Mouse (Mus musculus): ENCODE measurements around the gene Cwf19l1. TPM values are rescaled to one million over a fixed set of nuclear protein-coding genes. Genes with fewer than 3 reads are reported as not detected.
A peak's percentile ranks its signal among the peaks of the same experiment; 100 is the strongest.
"Not testable (repeated sequence)": the region's sequence is repeated elsewhere in the genome, so short reads cannot be mapped to it uniquely, and the experiment has no call there.

Gene Cwf19l1
- polyA plus RNA-seq, 1 experiment, result 7.5 TPM

DNA sequence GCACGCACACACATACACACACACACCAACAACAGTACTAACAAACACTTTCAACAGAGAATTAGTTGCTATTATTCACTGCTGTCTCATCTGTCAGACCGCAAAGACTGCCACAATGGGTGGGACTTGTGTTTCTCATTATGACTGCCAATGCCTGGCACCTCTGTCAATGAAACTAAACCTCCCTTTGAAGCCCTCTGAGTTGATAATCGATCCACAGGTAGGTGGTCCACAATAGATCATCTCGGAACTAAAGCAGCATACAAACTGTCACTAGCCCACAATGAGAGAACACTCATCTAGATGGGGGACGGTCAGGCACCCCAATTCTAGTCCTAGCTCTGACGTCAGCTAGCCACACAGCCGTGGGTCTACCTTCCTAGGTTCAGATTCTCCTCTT, 14.5 kb downstream of the Cwf19l1 start:
- 96% methylated on average over 7 of the region's 7 CpGs for WGBS
- no peak for DNase-seq
- TF ChIP-seq POLR2A (IDR thresholded peaks at IDR 0.05; ENCODE audit: borderline replicate concordance, extremely low read depth, low read depth, low read length) (no peak), CTCF (IDR thresholded peaks at IDR 0.05; ENCODE audit: insufficient read depth, low read length) (no peak)
- Histone ChIP-seq H3K4me3 (replicated peaks; ENCODE audit: extremely low read depth, low read depth, low read length) (no peak overlapping the region), H3K4me1 (ENCODE audit: control insufficient read depth, insufficient read depth, low read length) (no peaks in the 10 kb centered on the region)

DNA sequence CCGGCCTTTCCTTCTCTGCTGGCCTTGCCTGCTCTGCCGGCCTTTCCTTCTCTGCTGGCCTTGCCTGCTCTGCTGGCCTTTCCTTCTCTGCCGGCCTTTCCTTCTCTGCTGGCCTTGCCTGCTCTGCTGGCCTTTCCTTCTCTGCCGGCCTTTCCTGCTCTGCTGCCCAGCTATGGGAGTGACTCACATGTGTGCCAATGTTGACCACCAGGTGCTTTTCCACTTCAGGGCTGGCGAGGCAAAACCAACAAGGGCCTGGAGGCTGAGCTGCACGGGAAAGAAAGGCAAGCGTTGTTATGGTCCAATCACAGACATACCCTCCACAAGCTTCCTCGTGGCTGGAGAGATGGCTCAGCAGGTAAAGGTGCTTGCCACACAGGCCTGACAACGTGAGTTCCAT, 15.0 kb downstream of the Cwf19l1 start:
- 90% methylated on average over 9 of the region's 9 CpGs for WGBS
- H3K4me1 ChIP-seq (ENCODE audit: control insufficient read depth, insufficient read depth, low read length); DNase-seq; H3K4me3 ChIP-seq (replicated peaks; ENCODE audit: extremely low read depth, low read depth, low read length): not testable (repeated sequence)

DNA sequence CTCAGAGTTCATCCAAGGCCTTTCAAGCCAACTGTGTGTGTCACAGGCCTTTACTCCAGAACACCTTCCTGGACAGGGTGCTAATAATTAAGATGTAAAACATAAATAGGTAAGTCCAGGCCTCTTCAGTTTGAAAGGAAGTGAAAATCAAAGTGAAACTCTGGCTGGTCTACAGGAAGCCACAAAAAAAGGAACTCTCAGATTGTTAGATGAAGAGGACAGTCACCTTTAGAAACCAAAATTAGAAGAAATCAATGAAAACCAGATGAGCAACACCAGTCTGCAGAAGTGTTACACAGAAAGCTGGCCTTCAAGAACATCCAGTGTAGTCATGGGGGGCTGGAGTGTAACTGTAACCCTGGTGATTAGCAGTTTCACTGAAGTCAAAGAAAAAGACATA, 17.9 kb downstream of the Cwf19l1 start:
- no peak for DNase-seq
- TF ChIP-seq POLR2A (IDR thresholded peaks at IDR 0.05; ENCODE audit: borderline replicate concordance, extremely low read depth, low read depth, low read length) (no peak), CTCF (IDR thresholded peaks at IDR 0.05; ENCODE audit: insufficient read depth, low read length) (no peak)
- H3K4me1 ChIP-seq (ENCODE audit: control insufficient read depth, insufficient read depth, low read length), result no peaks in the 10 kb centered on the region

GRCm38 (mm10) chr19:44111706-44112105, 24.0 kb downstream of the Cwf19l1 start:
- WGBS, result 66% methylated on average over 7 of the region's 7 CpGs

More for the DNA sequence above, 17.9 kb downstream of the Cwf19l1 start:
- no peak overlapping the region for H3K4me3 ChIP-seq (replicated peaks; ENCODE audit: extremely low read depth, low read depth, low read length)

DNA sequence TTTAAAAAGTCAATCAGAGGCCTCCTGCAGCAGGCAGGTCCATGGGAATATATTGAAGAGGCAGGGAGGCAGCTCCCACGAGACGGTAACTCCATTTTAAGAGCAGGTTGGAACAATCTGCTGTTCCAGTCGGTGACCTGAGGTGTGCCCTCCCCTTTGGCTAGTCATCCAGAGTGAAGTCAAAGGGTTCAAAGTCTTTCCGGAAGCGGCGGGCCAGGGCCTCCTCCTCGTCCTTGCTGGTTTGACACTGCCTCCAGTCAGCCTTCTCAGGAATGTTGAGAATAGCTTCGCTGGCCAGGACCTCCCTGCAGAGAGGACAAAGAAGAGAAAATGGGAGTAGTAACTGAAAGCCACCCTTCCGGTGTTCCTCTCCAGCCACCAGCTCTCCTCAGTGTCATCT, 25.3 kb downstream of the Cwf19l1 start:
- Histone ChIP-seq H3K4me3 (replicated peaks; ENCODE audit: extremely low read depth, low read depth, low read length) (no peak overlapping the region), H3K4me1 (ENCODE audit: control insufficient read depth, insufficient read depth, low read length) (0 out of 2 replicates have a peak, but pooled peaks cover 2% of the 10 kb centered on the region)
- TF ChIP-seq CTCF (IDR thresholded peaks at IDR 0.05; ENCODE audit: insufficient read depth, low read length) (no peak), POLR2A (IDR thresholded peaks at IDR 0.05; ENCODE audit: borderline replicate concordance, extremely low read depth, low read depth, low read length) (no peak)
- no peak for DNase-seq
- WGBS, result 78% methylated on average over 9 of the region's 9 CpGs

More at GRCm38 (mm10) chr19:44111706-44112105, 24.0 kb downstream of the Cwf19l1 start:
- TF ChIP-seq CTCF (IDR thresholded peaks at IDR 0.05; ENCODE audit: insufficient read depth, low read length) (no peak), POLR2A (IDR thresholded peaks at IDR 0.05; ENCODE audit: borderline replicate concordance, extremely low read depth, low read depth, low read length) (no peak)
- DNase-seq, result no peak
- H3K4me3 ChIP-seq (replicated peaks; ENCODE audit: extremely low read depth, low read depth, low read length), result no peak overlapping the region
- 0 out of 2 replicates have a peak, but pooled peaks cover 2% of the 10 kb centered on the region for H3K4me1 ChIP-seq (ENCODE audit: control insufficient read depth, insufficient read depth, low read length)

- TF ChIP-seq CTCF (IDR thresholded peaks at IDR 0.05; ENCODE audit: insufficient read depth, low read length), result no peak
- no peak for TF ChIP-seq POLR2A (IDR thresholded peaks at IDR 0.05; ENCODE audit: borderline replicate concordance, extremely low read depth, low read depth, low read length)
- DNase-seq, result no peak
- peaks cover 2% of the 10 kb centered on the region; the same call in 1 of the 2 replicates for H3K4me1 ChIP-seq (ENCODE audit: control insufficient read depth, insufficient read depth, low read length)
- H3K4me3 ChIP-seq (replicated peaks; ENCODE audit: extremely low read depth, low read depth, low read length), result no peak overlapping the region
These were observed 26.7 kb downstream of the Cwf19l1 start for GRCm38 (mm10) chr19:44108996-44109395.

- no peak for TF ChIP-seq CTCF (IDR thresholded peaks at IDR 0.05; ENCODE audit: insufficient read depth, low read length)
- TF ChIP-seq POLR2A (IDR thresholded peaks at IDR 0.05; ENCODE audit: borderline replicate concordance, extremely low read depth, low read depth, low read length), result no peak
These were observed 27.8 kb downstream of the Cwf19l1 start for GRCm38 (mm10) chr19:44107661-44108521.

GRCm38 (mm10) chr19:44106831-44107660, 28.6 kb downstream of the Cwf19l1 start, which contains the start of gene Chuk:
Gene Chuk, minus strand, starts transcription at chr19:44107480.
- peaks cover 2% of the 10 kb centered on the region; the same call in 1 of the 2 replicates for H3K4me1 ChIP-seq (ENCODE audit: control insufficient read depth, insufficient read depth, low read length)
- WGBS, result under 1% methylated on average over 67 of the region's 67 CpGs
- peak; percentile 82; the same call in 1 of the 2 replicates for TF ChIP-seq POLR2A (IDR thresholded peaks at IDR 0.05; ENCODE audit: borderline replicate concordance, extremely low read depth, low read depth, low read length)
- no peak for TF ChIP-seq CTCF (IDR thresholded peaks at IDR 0.05; ENCODE audit: insufficient read depth, low read length)
- peak within 1 kb of the TSS; percentile 64 for H3K4me3 ChIP-seq (replicated peaks; ENCODE audit: extremely low read depth, low read depth, low read length)
- DNase-seq, result peak; percentile 97

More at GRCm38 (mm10) chr19:44107661-44108521, 27.8 kb downstream of the Cwf19l1 start:
- Histone ChIP-seq H3K4me1 (ENCODE audit: control insufficient read depth, insufficient read depth, low read length) (peaks cover 2% of the 10 kb centered on the region; the same call in 1 of the 2 replicates), H3K4me3 (replicated peaks; ENCODE audit: extremely low read depth, low read depth, low read length) (peak overlapping the region; percentile 64)
- no peak for DNase-seq
- 32% methylated on average over 22 of the region's 22 CpGs for WGBS

GRCm38 (mm10) chr19:44104393-44104792, 31.3 kb downstream of the Cwf19l1 start:
- DNase-seq, result no peak
- 82% methylated on average over 1 of the region's 1 CpGs for WGBS
- peaks cover 2% of the 10 kb centered on the region; the same call in 1 of the 2 replicates for H3K4me1 ChIP-seq (ENCODE audit: control insufficient read depth, insufficient read depth, low read length)
- H3K4me3 ChIP-seq (replicated peaks; ENCODE audit: extremely low read depth, low read depth, low read length), result no peak overlapping the region
- TF ChIP-seq POLR2A (IDR thresholded peaks at IDR 0.05; ENCODE audit: borderline replicate concordance, extremely low read depth, low read depth, low read length) (no peak), CTCF (IDR thresholded peaks at IDR 0.05; ENCODE audit: insufficient read depth, low read length) (no peak)

All from lung, adult 2 months (tissue).